Mouse (Mus musculus) granulocyte monocyte progenitor cell, adult 5-6 weeks (primary cell): ENCODE measurements around the gene Rai1. TPM values are rescaled to one million over a fixed set of nuclear protein-coding genes. Genes with fewer than 3 reads are reported as not detected.

Source experiments
- ATAC-seq: replicated peaks from 2 replicates; pipeline ENCODE4 v1.8.0; 2016; ENCODE audit warnings: mild to moderate bottlenecking, moderate TSS enrichment, inconsistent platforms; ENCODE audit not compliant: poor library complexity, severe bottlenecking
- total RNA-seq, 2 experiments: library from RNA; stranded (forward) in 1 of 2; stranded (reverse) in 1 of 2; fragments of 200-712, 200-1000 nt in 1 of 2; fragments of >200 nt in 1 of 2; fragmentation: Nextera tagmentation in 1 of 2; gene quantifications; 2 replicates each; pipeline ENCODE4 v1.2.3; 2014 to 2017

Rai1 gene
- total RNA-seq, 2 experiments from 2014 or later = 11.0 to 37.5 TPM

GRCm38 (mm10) chr11:60209933-60210249 lies 105.1 kb downstream of the Rai1 start:
- ATAC-seq = no peak

- peak; percentile 90 for ATAC-seq
Observed at GRCm38 (mm10) chr11:60210305-60210724, 105.5 kb downstream of the Rai1 start.

DNA sequence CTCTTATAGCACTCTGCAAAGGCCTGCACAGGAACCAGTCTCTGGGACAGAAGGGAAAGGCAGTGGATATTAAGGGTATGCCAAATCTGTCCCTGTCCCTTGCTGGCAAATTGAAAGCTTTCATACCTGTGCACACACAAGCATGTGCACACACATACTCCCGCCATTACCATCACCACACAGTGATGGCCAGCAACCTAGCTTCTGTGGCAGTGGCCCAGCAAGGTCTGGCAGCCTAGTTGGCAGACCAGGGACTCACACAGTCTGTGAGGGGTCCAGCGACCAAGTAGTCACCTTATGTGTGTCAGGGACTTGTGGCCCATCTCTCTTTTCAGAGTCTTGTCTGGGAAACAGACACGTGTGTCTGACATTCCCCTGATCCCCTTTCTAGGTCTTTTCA lies 106.3 kb downstream of the Rai1 start:
- no peak for ATAC-seq

GRCm38 (mm10) chr11:60211761-60212160 lies 106.9 kb downstream of the Rai1 start:
- no peak for ATAC-seq

DNA sequence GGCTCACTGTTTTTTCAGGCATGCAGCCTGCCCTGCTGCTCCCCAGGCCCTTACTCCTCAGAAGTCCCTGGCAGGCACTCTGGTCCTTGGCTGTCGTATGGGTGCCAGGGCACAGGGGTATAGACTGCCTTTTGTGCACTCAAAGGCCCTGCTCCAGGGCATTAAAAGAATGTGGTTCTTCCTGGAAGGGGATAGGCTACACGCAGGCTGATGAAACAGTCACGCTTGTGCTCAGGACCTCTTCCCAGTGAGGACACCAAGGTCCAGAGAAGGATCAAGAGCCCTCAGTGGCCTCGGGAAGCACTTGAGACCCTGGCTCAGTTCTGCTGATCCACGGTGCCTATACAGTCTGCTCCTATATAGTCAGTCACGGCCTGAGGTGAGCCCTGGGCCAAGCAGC lies 108.5 kb downstream of the Rai1 start:
- no peak for ATAC-seq

DNA sequence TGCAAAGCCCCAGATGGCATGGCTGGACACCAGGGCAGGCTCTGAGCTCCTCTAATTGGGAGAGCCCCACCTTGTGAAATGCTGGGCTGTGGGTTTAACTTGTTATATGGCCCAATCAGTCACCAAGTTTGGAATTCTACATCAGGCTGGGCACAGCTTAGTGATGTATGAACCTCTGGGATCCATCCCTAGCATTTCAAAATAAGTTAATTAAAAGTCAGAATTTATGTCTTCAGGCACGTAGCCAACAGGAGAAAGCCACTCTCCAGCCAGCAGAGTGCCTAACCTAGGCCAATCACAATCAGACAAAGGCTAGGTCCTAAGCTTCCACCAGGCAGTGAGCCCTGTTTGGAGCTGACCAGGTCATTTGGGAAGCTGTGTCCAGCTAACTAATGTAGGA lies 111.9 kb downstream of the Rai1 start:
- no peak for ATAC-seq

DNA sequence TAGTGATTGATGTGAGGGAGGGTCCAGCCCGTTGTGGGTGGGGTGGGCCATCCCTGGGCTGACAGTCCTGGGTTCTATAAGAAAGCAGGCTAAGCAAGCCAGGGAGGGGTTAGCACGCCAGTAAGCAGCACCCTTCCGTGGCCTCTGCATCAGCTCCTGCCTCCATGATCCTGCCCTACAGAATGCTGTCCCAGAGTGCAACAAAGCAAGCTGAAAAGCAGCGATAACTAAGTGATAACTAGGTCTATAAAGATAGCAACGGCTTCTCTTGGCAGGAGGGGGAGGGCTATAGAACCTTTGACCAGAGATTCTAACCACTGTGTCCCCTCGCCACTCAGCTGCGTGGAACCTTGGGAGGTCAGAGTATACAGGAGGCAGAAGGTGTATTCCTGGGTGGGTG lies 112.7 kb downstream of the Rai1 start:
- ATAC-seq = no peak

DNA sequence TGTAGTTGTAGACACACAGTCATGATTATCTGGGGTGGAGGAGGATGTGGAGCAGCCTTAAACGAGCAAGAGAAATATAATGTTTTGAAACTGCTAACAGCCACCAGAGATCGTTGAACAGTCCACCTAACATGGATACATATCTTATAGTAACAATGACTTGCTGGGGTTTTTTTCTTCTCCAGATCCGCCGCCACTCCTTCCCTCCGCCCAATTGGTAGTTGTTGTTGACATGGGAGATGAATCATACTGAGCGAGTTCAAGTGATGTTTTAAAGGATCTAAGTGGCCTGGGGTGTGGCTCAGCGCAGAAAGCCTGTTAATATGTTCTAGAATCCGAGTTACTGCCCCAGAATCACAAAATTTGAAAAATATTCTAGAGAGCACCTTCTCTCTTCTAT lies 114.8 kb downstream of the Rai1 start:
- ATAC-seq = no peak

GRCm38 (mm10) chr11:60220291-60220804 lies 115.5 kb downstream of the Rai1 start:
- peak; percentile 64 for ATAC-seq

DNA sequence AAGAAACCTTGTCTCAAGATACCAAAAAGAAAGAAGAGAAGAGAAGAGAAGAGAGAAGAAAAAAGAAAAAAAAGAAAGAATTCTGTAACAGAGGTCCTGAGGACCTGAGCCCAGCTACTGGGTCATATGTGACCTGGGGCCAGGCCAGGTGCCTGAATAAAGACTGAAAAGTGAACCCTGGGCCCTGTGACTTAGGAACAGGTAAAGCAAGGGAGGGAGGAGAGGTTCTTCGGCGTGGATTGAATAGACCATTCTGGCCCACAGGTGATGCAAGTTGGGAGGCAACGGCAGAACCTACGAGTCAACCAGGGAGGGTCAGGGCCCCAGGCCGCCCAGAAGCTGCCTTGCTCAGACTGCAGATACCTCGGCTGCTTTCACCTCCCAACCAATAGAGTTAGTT lies 116.6 kb downstream of the Rai1 start:
- ATAC-seq = no peak

DNA sequence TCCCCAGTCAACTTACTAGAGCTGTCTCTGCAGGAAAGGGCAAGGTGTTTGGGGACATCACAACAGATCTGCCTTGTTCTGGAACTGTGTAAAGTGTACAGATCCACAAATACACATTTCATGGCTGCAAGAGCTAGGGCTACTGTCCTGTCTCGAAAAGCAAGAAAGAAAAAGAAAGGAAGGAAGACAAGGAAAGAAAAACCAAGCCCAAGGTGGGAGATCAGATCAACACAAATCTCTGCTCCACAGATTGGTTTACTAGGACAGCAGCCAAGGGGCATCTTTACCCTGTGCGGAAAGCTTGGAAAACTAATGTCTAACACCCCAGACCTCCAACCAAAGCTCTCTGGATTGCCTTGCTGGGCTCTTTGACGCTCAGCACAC lies 117.3 kb downstream of the Rai1 start:
- no peak for ATAC-seq

DNA sequence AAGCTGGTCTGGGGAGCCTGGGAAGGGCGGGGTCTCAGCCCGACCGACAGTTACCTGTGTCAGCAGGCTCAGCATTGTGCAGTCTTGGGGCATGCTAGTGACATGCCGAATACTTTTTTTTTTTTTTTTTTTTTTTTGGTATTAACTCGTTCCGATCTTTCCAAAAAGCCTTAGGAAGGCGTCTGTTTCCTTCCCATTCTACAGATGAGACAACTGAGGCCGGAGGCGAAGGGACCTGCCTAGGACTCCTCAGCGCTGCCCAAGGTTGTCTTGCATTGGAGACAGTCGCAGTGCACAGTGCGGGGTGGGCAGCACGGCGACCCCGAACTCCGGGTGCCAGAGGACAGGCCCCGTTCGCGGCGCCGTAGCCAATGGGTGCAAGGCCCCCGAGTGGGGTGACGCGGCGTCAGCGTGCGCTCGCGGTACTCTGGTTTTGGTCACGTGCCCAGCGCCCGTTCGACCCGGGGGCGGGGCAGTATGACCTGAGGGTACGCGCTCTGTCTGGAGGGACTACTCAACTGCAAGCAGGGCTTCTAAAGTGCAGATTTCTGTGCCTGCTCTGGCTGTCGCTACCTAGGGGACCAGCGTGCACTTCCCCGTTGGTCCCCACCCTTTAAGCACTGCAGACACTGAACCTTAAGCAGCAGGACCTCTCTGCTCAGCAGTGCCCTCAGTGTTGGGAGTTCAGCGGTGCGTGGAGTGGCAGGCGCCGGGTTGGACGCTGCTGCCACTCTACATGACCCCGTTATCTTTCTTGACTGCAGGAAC lies 117.8 kb downstream of the Rai1 start, which contains the start of gene Srebf1:
Srebf1 (minus strand) TSS at position 113 of the 768 bp plus-strand sequence.
- peak; percentile 78 for ATAC-seq

DNA sequence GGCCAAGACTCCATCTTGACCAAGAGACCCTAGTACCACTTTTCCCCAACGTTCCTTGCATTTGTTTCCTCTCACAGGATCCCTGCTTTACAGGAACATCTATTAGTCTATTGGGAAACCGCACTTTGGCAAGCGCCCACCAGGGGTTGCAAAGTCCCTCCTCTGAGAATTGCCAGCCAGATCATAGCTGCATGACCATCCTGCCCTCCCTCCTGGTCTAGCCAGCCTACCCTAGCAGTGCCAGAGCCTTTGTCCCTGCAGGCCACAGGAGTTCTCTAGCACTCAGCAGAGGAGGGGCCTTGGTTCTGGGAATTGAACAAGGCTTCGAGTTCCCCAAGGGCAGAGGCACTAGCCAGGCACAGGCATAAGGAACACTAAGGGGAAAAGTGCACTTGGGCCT lies 119.9 kb downstream of the Rai1 start:
- no peak for ATAC-seq

DNA sequence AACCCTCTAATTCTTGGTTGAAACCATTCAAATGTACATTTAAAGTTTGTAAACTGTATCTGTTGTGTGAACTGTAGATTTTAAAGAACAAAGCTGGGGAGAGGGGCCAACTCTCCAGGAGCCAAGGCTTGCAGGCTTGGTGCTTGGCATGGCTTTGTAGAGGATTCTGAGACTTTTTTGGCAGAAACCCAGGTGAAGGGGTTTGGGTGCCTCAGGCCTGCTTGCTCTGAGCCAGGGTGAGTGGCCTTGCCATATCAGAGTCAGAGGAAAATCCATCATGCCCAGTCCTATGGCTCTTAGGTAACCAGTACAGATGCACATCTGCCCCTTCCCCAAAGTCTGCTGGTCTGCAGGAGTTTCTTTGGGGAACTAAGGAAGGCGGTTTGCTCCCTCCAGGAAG lies 121.1 kb downstream of the Rai1 start:
- no peak for ATAC-seq

DNA sequence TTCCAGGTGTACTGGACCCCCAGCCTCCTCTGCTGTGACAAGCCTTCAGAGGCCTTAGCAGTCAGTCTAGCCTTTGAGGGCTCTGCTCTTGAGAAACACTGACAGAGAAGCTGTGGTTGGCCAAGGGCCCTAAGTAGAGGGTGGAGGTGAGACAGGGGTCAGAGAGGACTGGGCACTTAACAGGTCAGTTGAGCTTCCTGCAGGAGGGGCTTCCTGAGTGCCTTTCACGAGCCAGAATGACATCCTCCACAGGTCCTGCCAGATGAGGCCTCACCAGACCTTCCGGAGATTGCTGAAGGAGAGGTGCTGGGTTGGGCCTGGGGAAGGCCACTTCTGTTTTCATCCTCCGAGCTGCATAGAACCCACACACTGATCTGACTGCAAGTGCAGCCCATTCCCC lies 123.7 kb downstream of the Rai1 start:
- ATAC-seq = no peak

DNA sequence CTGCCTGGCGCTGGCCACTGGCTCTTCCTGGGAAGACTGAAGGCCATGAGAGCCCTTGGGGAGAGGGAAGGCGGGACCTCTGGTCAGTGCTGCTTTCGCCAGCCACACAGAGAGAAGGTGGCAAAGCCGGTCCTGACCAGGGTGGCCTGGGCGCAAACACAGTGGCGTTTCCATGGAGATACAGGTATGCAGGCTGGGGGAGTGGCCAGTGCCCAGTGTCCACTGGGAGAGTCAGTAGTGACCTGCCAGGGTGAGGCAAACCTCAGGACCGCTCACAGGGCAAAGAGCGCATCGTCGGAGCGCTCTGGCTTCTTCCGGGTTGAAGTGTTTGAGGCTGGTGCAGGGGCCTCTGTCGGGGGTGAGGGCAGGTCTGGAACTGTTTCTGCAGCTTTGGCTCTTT lies 125.0 kb downstream of the Rai1 start:
- ATAC-seq = no peak

- no peak for ATAC-seq
Observed at GRCm38 (mm10) chr11:60230512-60230911, 125.7 kb downstream of the Rai1 start.

DNA sequence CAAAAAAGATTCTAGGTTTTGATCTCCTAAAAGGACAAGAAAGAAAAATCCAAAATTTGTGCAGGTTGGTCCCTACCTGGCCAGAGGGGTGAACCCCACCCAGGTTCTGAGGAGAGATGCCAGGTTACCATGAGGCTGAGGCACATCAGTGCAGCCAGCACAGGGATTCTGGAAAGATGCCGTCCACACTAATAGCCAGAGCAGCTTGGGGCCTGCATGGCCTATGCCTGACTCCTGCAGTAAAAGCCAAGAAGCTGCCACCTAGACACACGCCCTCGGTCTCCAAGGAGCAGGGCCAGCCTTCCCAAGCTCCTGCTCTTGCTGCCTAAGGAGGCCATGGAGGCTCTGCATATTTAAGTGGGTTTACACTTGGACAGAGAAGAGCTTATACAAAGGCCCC lies 126.5 kb downstream of the Rai1 start:
- ATAC-seq = no peak

DNA sequence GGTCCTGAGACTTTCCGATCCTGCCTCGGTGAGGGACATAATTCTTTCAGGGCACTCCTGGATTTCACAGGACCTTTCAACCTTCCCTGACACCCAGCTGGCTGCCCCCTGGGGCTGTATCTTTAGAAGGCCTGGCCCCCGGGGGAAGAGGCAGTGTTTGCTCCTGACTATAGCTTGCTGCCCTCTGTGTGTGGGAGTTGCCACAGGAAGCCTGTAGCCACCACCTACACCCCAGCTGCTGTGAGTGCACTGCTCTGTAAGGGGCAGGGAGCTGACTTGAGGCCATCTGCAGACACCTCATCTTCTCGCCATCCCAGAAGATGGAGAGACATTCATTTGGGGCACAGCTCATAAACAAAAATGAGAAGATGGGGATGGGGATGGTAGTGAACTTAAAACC lies 127.1 kb downstream of the Rai1 start:
- no peak for ATAC-seq

DNA sequence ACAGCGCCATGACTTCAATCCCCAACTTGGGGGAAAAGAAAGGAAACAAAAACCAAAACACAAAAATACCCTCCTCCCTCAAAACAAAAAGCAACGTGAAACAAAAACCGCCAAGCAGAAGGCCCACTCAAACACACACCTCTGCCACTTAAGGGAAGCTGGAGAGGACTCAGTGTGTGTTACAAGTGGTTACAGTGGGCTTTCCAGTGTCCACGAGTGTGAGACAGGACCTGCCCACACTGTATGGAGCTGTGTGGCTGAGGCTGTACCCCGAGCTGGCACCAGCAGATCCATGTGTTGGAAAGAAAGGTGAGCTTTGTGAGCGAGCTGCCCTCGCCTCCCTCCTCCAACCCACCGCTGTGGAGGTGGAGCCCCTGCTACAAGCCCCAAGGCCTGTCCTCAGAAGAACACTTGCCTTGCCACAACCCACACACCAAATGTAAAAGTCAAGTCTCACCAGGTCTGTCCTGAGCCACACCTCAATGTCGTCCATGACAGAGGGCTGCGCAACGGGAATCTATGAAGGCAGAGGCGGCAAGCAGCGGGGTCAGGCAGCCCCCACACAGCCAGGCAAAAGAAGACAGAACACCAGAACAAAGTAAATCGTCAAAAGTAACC lies 127.7 kb downstream of the Rai1 start:
- no peak for ATAC-seq

DNA sequence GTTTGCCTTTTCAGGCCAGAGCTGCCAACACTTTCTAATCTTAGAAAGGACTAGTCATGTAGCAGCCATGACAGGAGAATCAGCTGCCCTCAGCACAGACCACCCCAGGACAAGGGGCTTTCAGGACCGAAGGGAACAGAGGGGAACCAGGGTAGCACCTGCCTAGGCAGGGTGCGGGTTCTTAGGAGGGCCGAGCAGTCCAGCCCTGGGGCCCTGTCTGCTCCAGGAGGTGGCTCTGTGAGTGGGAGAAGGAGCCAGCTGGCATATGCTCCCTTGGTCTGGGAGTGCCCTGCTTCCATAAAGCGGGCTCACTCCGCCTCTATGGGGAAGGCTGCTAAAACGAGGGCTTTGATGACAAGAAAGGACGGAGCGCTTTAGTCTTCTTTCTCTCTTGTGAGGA lies 128.4 kb downstream of the Rai1 start:
- ATAC-seq = no peak

DNA sequence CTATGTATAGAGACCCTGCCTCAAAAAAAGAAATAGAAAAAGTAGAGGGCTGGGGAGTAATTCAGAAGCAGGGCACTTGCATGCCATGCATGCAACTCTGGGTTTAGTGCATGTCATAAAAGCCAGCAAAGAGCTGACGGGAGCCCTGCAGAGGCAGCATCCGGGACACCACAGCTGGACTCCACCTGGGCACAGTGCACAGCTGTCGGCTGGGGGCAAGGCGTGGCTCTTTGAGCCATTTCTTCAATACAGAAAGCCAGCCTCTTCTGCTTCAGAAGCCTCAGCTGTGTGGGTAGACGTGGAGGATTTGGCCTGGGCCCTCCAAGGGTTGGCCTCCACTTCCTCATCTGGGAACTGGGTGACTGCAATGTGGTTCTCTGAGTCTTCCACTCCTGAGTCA lies 130.5 kb downstream of the Rai1 start:
- ATAC-seq = no peak
